Mouse (Mus musculus): ENCODE measurements around the gene Pip4k2b.

GRCm38 (mm10) chr11:97712286-97712685 lies 32.2 kb downstream of the Pip4k2b start:
- TF ChIP-seq EP300 (optimal IDR thresholded peaks at IDR 0.05) (no peak), CTCF (IDR thresholded peaks at IDR 0.05; ENCODE audit: low read depth) (no peak)
